Mouse (Mus musculus): ENCODE measurements at regions not wholly inside any gene's neighbourhood (a gene's known extent, or its start where the extent isn't known, plus 50 kb on each side); places are given as distances from the start of the nearest gene placed in this dataset.

- DNase-seq (ENCODE audit: low spot score in 2 of 2): no peak
Observed at GRCm38 (mm10) chr12:110077211-110077884, 201.5 kb upstream of the Dio3 start.

GRCm38 (mm10) chr12:110078081-110078505 is 200.8 kb upstream of the Dio3 start:
- no peak for DNase-seq (ENCODE audit: low spot score in 2 of 2)

- DNase-seq (ENCODE audit: low spot score in 2 of 2): no peak
Observed at GRCm38 (mm10) chr12:110081831-110082615, 196.8 kb upstream of the Dio3 start.

- no peak for DNase-seq (ENCODE audit: low spot score in 2 of 2)
Observed at GRCm38 (mm10) chr12:110082921-110083320, 195.9 kb upstream of the Dio3 start.

GRCm38 (mm10) chr12:110083471-110083870 is 195.4 kb upstream of the Dio3 start:
- DNase-seq (ENCODE audit: low spot score in 2 of 2): no peak

GRCm38 (mm10) chr12:110086921-110087320 is 191.9 kb upstream of the Dio3 start:
- DNase-seq (ENCODE audit: low spot score in 2 of 2): no peak

GRCm38 (mm10) chr12:110087812-110088211 is 191.1 kb upstream of the Dio3 start:
- no peak for DNase-seq (ENCODE audit: low spot score in 2 of 2)

- DNase-seq (ENCODE audit: low spot score in 2 of 2): no peak
Observed at GRCm38 (mm10) chr12:110102186-110102585, 176.7 kb upstream of the Dio3 start.

- DNase-seq (ENCODE audit: low spot score in 2 of 2): no peak
Observed at GRCm38 (mm10) chr12:110112051-110112722, 166.7 kb upstream of the Dio3 start.

GRCm38 (mm10) chr12:110112723-110113105 is 166.2 kb upstream of the Dio3 start:
- no peak for DNase-seq (ENCODE audit: low spot score in 2 of 2)

GRCm38 (mm10) chr12:110120141-110120540 is 158.7 kb upstream of the Dio3 start:
- DNase-seq (ENCODE audit: low spot score in 2 of 2): peak; percentile 35 to 49

- DNase-seq (ENCODE audit: low spot score in 2 of 2): no peak
Observed at GRCm38 (mm10) chr12:110122976-110123375, 155.9 kb upstream of the Dio3 start.

GRCm38 (mm10) chr12:110126525-110126924 is 152.3 kb upstream of the Dio3 start:
- DNase-seq (ENCODE audit: low spot score in 2 of 2): peak in 1 of 2 experiments; percentile 24

- DNase-seq (ENCODE audit: low spot score in 2 of 2): no peak
Observed at GRCm38 (mm10) chr12:110145379-110145778, 133.5 kb upstream of the Dio3 start.

GRCm38 (mm10) chr12:110154225-110154962 is 124.5 kb upstream of the Dio3 start:
- DNase-seq (ENCODE audit: low spot score in 2 of 2): no peak

GRCm38 (mm10) chr12:110154963-110155325 is 123.9 kb upstream of the Dio3 start:
- no peak for DNase-seq (ENCODE audit: low spot score in 2 of 2)

- DNase-seq (ENCODE audit: low spot score in 2 of 2): no peak
Observed at GRCm38 (mm10) chr12:110156441-110156840, 122.4 kb upstream of the Dio3 start.

- DNase-seq (ENCODE audit: low spot score in 2 of 2): no peak
Observed at GRCm38 (mm10) chr12:110157998-110158747, 120.7 kb upstream of the Dio3 start.

GRCm38 (mm10) chr12:110161306-110161705 is 117.6 kb upstream of the Dio3 start:
- DNase-seq (ENCODE audit: low spot score in 2 of 2): no peak

- no peak for DNase-seq (ENCODE audit: low spot score in 2 of 2)
Observed at GRCm38 (mm10) chr12:110165462-110165861, 113.4 kb upstream of the Dio3 start.

- no peak for DNase-seq (ENCODE audit: low spot score in 2 of 2)
Observed at GRCm38 (mm10) chr12:110168407-110168806, 110.5 kb upstream of the Dio3 start.

Data from layer of hippocampus, adult 8-10 months (tissue).